Mouse (Mus musculus) hindbrain, embryonic 11.5 days (tissue): ENCODE measurements around the gene Tshz2. TPM values are rescaled to one million over a fixed set of nuclear protein-coding genes. Genes with fewer than 3 reads are reported as not detected.
A peak's percentile ranks its signal among the peaks of the same experiment; 100 is the strongest.

Experiments used
- ATAC-seq: fragments of 200-750 bp; cut with Nextera tagmentation; 2 replicates; pipeline ENCODE4 v1.8.0; 2017; ENCODE audit warnings: mild to moderate bottlenecking, moderate TSS enrichment, moderate library complexity; ENCODE audit not compliant: low FRiP score
- DNase-seq: peaks from one replicate; pipeline ENCODE4 v3.0.0-alpha.2; 2015; ENCODE audit warnings: low spot score
- H3K27ac ChIP-seq: fragments of 300-500 bp; sonication (generic); 2 replicates; pipeline ENCODE4 v1.5.1; 2014; ENCODE audit warnings: mild to moderate bottlenecking, low read depth, low read length
- H3K27me3 ChIP-seq: fragments of 300-500 bp; sonication (generic); 2 replicates; pipeline ENCODE4 v1.6.1; 2014; ENCODE audit warnings: mild to moderate bottlenecking, low read length, moderate library complexity, mixed read lengths; ENCODE audit not compliant: control insufficient read depth, insufficient read depth
- H3K36me3 ChIP-seq: fragments of 300-500 bp; sonication (generic); 2 replicates; pipeline ENCODE4 v1.6.1; 2014; ENCODE audit warnings: mild to moderate bottlenecking, low read length, moderate library complexity, mixed read lengths; ENCODE audit not compliant: control insufficient read depth, insufficient read depth
- H3K4me1 ChIP-seq: fragments of 300-500 bp; sonication (generic); replicated peaks from 2 replicates; pipeline ENCODE4 v1.6.1; 2014; ENCODE audit warnings: low read length, mixed read lengths; ENCODE audit not compliant: control insufficient read depth, insufficient read depth
- H3K4me2 ChIP-seq: fragments of 300-500 bp; sonication (generic); replicated peaks from 2 replicates; pipeline ENCODE4 v1.6.1; 2014; ENCODE audit warnings: mild to moderate bottlenecking, low read depth, low read length
- H3K4me3 ChIP-seq: fragments of 300-500 bp; sonication (generic); 2 replicates; pipeline ENCODE4 v1.5.1; 2014; ENCODE audit warnings: low read depth, low read length
- H3K9ac ChIP-seq: fragments of 300-500 bp; sonication (generic); 2 replicates; pipeline ENCODE4 v1.6.1; 2014; ENCODE audit warnings: low read depth, low read length
- H3K9me3 ChIP-seq: fragments of 300-500 bp; sonication (generic); 2 replicates; pipeline ENCODE4 v1.6.1; 2016; ENCODE audit warnings: low read length; ENCODE audit not compliant: control insufficient read depth
- WGBS: fragments of 180-500 bp; shearing (Covaris S2); extraction: QIAGEN DNeasy Blood & Tissue Kit; methylation state at CpG from one replicate; pipeline ENCODE4 v1.1.7; 2014; 5-methylcytosine and 5-hydroxymethylcytosine counted together
- polyA plus RNA-seq: library from polyadenylated mRNA; unstranded; fragments of >200 nt; fragmentation: Nextera tagmentation; extraction: Ambion mirVana; gene quantifications from 2 replicates; pipeline ENCODE4 v1.2.1, GENCODE M21; 2014

Tshz2 gene
- polyA plus RNA-seq, 1 experiment from 2014 or later: 6.4 TPM

GRCm38 (mm10) chr2:169611557-169611956 is 21.3 kb upstream of the Tshz2 start:
- WGBS: 51% methylated on average over 6 of the region's 7 CpGs
- Histone ChIP-seq H3K4me1 (no peaks in the 10 kb centered on the region), H3K27ac (no peak overlapping the region), H3K9ac (no peak overlapping the region), H3K4me2 (no peak overlapping the region), H3K36me3 (no peaks in the 10 kb centered on the region), H3K4me3 (no peak overlapping the region), H3K9me3 (no peaks in the 10 kb centered on the region), H3K27me3 (no peaks in the 10 kb centered on the region)
- ATAC-seq (no peak), DNase-seq (no peak)

GRCm38 (mm10) chr2:169614683-169615082 is 18.1 kb upstream of the Tshz2 start:
- H3K9ac ChIP-seq: no peak overlapping the region
- H3K4me1 ChIP-seq: no peaks in the 10 kb centered on the region
- ATAC-seq (no peak), DNase-seq (no peak)
- no peaks in the 10 kb centered on the region for H3K27me3 ChIP-seq
- H3K4me2 ChIP-seq: no peak overlapping the region
- no peak overlapping the region for H3K4me3 ChIP-seq
- WGBS: 71% methylated on average over 4 of the region's 4 CpGs
- no peak overlapping the region for H3K27ac ChIP-seq
- H3K9me3 ChIP-seq: no peaks in the 10 kb centered on the region
- H3K36me3 ChIP-seq: no peaks in the 10 kb centered on the region

- no peaks in the 10 kb centered on the region for H3K4me1 ChIP-seq
- H3K9me3 ChIP-seq: no peaks in the 10 kb centered on the region
- H3K4me3 ChIP-seq: no peak overlapping the region
- no peaks in the 10 kb centered on the region for H3K27me3 ChIP-seq
- H3K9ac ChIP-seq: no peak overlapping the region
- H3K36me3 ChIP-seq: no peaks in the 10 kb centered on the region
- no peak for ATAC-seq
- 88% methylated on average over 6 of the region's 6 CpGs for WGBS
- no peak overlapping the region for H3K4me2 ChIP-seq
- H3K27ac ChIP-seq: no peak overlapping the region
- DNase-seq: no peak
These were observed 16.8 kb upstream of the Tshz2 start for GRCm38 (mm10) chr2:169615998-169616397.

- Histone ChIP-seq H3K9me3 (no peaks in the 10 kb centered on the region), H3K27me3 (no peaks in the 10 kb centered on the region), H3K4me2 (no peak overlapping the region), H3K27ac (peak overlapping the region; percentile 53; the same call in 1 of the 2 replicates), H3K9ac (no peak overlapping the region), H3K4me3 (no peak overlapping the region), H3K4me1 (no peaks in the 10 kb centered on the region), H3K36me3 (no peaks in the 10 kb centered on the region)
- no peak; the same call in 1 of the 2 replicates for ATAC-seq
- 57% methylated on average over 15 of the region's 15 CpGs for WGBS
- DNase-seq: peak; percentile 40
These were observed 11.6 kb upstream of the Tshz2 start for GRCm38 (mm10) chr2:169621201-169621710.

- Histone ChIP-seq H3K36me3 (no peaks in the 10 kb centered on the region), H3K9ac (no peak overlapping the region), H3K4me2 (no peak overlapping the region), H3K4me1 (no peaks in the 10 kb centered on the region), H3K4me3 (no peak overlapping the region), H3K9me3 (no peaks in the 10 kb centered on the region), H3K27ac (no peak overlapping the region), H3K27me3 (no peaks in the 10 kb centered on the region)
- ATAC-seq (no peak), DNase-seq (no peak)
- 84% methylated on average over 3 of the region's 3 CpGs for WGBS
These were observed 2.7 kb upstream of the Tshz2 start for GRCm38 (mm10) chr2:169630070-169630469.

- under 1% methylated on average over 27 of the region's 38 CpGs for WGBS
- DNase-seq (peak; percentile 64), ATAC-seq (peak; percentile 53; the same call in 1 of the 2 replicates)
- H3K4me1 ChIP-seq: no peaks in the 10 kb centered on the region; the same call in none of the 2 replicates
- no peaks in the 10 kb centered on the region for H3K27me3 ChIP-seq
- H3K4me3 ChIP-seq: peak overlapping the region; percentile 67
- peak overlapping the region; percentile 60 for H3K27ac ChIP-seq
- H3K36me3 ChIP-seq: no peaks in the 10 kb centered on the region
- H3K4me2 ChIP-seq: peak overlapping the region; percentile 98
- H3K9me3 ChIP-seq: no peaks in the 10 kb centered on the region
- H3K9ac ChIP-seq: peak overlapping the region; percentile 83
These were observed 877 bp downstream of the Tshz2 start for GRCm38 (mm10) chr2:169633491-169634289.

GRCm38 (mm10) chr2:169634619-169635382 is 2.0 kb downstream of the Tshz2 start:
- Histone ChIP-seq H3K9ac (0 out of 2 replicates have a peak overlapping the region, but pooled peaks have one; percentile 17), H3K9me3 (no peaks in the 10 kb centered on the region), H3K36me3 (no peaks in the 10 kb centered on the region), H3K4me2 (peak overlapping the region; percentile 98), H3K4me3 (peak overlapping the region; percentile 67), H3K4me1 (no peaks in the 10 kb centered on the region; the same call in none of the 2 replicates), H3K27ac (no peak overlapping the region), H3K27me3 (no peaks in the 10 kb centered on the region)
- ATAC-seq (no peak), DNase-seq (peak; percentile 20)
- 42% methylated on average over 17 of the region's 17 CpGs for WGBS

- Histone ChIP-seq H3K9ac (no peak overlapping the region), H3K36me3 (no peaks in the 10 kb centered on the region), H3K27me3 (no peaks in the 10 kb centered on the region), H3K4me1 (no peaks in the 10 kb centered on the region; the same call in none of the 2 replicates), H3K9me3 (no peaks in the 10 kb centered on the region), H3K4me2 (peak overlapping the region; percentile 22; the same call in 1 of the 2 replicates), H3K27ac (no peak overlapping the region), H3K4me3 (peak overlapping the region; percentile 67; the same call in 1 of the 2 replicates)
- ATAC-seq (no peak), DNase-seq (no peak)
- WGBS: 42% methylated on average over 7 of the region's 7 CpGs
These were observed 2.6 kb downstream of the Tshz2 start for GRCm38 (mm10) chr2:169635428-169635827.
